Mouse (Mus musculus): ENCODE measurements around the gene Inka2. TPM values are rescaled to one million over a fixed set of nuclear protein-coding genes. Genes with fewer than 3 reads are reported as not detected.

Inka2 gene
- polyA plus RNA-seq, 1 experiment: 15.0 TPM

DNA sequence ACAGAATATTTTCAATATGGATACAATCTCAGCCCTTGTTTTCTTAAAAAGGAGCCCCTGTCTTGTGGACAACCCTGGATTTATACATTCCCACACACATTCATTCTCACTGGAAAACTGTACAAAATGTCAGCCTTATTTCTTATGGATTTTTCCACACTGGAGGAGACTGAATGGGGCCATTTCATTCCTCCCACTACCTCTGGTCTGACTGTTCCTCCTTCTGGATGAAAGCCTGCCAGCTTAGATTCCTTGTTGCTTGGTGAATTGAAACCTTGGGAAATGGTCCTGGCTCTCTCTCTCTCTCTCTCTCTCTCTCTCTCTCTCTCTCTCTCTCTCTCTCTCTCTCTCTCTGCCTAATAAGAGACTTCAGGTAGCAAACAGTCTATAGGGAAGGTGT, 8.4 kb downstream of the Inka2 start:
- DNase-seq: no peak
- no peak overlapping the region for H3K27ac ChIP-seq (ENCODE audit: insufficient read depth, low read length)
- no peak for TF ChIP-seq POLR2A (IDR thresholded peaks at IDR 0.05; ENCODE audit: borderline replicate concordance, insufficient read depth, low read length)
- no peak for TF ChIP-seq CTCF (IDR thresholded peaks at IDR 0.05; ENCODE audit: borderline replicate concordance, insufficient read depth, low read depth, low read length)
- peaks cover 60% of the 10 kb centered on the region for H3K4me1 ChIP-seq (ENCODE audit: control insufficient read depth, insufficient read depth, low read length)
- no peaks in the 10 kb centered on the region for H3K27me3 ChIP-seq (ENCODE audit: control insufficient read depth, insufficient read depth, low read length)
- H3K4me3 ChIP-seq (replicated peaks; ENCODE audit: insufficient read depth, low read depth, low read length): no peak overlapping the region

DNA sequence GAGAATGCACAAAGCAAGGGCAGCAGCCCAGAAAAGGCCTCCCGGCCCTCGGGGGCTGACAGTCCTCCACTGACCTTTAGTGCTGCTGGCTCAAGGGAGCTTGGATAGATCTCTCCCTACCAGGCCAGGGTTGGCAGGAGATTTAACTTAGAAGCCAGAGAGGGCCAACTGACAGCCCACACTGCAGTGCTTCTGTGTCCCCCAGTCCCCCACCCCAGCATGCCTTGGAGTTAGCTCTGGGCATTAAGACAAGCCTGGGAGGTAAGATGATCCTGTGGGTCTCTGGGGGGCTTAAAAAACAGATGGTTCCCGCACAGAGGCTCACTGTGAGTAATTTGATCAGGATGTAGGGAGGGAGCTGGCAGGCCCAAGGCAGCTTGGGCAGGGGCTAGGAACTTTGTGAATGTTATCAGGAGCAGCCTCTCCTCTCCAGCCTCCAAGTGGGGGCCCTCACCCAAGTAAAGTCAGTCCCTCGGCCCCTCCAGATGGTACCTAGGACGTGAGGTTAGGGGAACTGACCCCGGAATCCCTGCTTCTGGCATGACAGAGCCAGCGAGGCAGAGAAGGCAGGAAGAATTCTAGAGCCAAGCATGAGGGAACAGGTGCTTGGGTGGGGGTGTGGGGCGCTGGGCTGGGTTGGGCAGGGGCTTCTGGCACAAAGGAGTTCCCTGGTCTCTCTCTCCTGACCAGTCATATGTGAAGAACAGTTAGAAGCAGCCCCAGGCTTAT, 9.9 kb downstream of the Inka2 start:
- TF ChIP-seq CTCF (IDR thresholded peaks at IDR 0.05; ENCODE audit: borderline replicate concordance, insufficient read depth, low read depth, low read length): no peak
- no peak overlapping the region for H3K4me3 ChIP-seq (replicated peaks; ENCODE audit: insufficient read depth, low read depth, low read length)
- WGBS: 15% methylated on average over 8 of the region's 8 CpGs
- peak overlapping the region; percentile 73; the same call in 1 of the 2 replicates for H3K27ac ChIP-seq (ENCODE audit: insufficient read depth, low read length)
- H3K4me1 ChIP-seq (ENCODE audit: control insufficient read depth, insufficient read depth, low read length): peaks cover 67% of the 10 kb centered on the region
- peak; percentile 44 to 58 for DNase-seq
- H3K27me3 ChIP-seq (ENCODE audit: control insufficient read depth, insufficient read depth, low read length): no peaks in the 10 kb centered on the region

DNA sequence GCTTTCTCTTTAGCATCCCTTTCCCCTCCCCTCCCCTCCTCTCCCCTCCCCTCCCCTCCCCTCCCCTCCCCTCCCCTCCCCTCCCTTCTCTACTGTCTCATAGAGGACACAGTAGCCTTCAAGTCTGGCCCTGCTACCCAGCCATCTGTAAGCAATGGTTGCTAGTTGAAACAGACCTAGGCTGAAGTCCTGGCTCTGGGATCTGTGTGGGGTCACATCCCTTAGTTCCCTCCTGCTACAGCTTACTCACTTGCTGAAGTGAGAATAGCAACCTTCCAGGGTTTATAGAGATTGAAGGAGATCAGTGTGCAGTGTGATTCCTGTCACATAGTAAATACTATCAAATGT, 10.4 kb downstream of the Inka2 start:
- H3K27me3 ChIP-seq (ENCODE audit: control insufficient read depth, insufficient read depth, low read length): no peaks in the 10 kb centered on the region
- H3K4me1 ChIP-seq (ENCODE audit: control insufficient read depth, insufficient read depth, low read length): peaks cover 64% of the 10 kb centered on the region
- TF ChIP-seq POLR2A (IDR thresholded peaks at IDR 0.05; ENCODE audit: borderline replicate concordance, insufficient read depth, low read length) (no peak), CTCF (IDR thresholded peaks at IDR 0.05; ENCODE audit: borderline replicate concordance, insufficient read depth, low read depth, low read length) (no peak)
- DNase-seq: no peak
- no peak overlapping the region for H3K4me3 ChIP-seq (replicated peaks; ENCODE audit: insufficient read depth, low read depth, low read length)
- H3K27ac ChIP-seq (ENCODE audit: insufficient read depth, low read length): no peak overlapping the region

GRCm38 (mm10) chr3:105716353-105717000, 12.1 kb downstream of the Inka2 start:
- H3K4me1 ChIP-seq (ENCODE audit: control insufficient read depth, insufficient read depth, low read length): peaks cover 54% of the 10 kb centered on the region
- no peak overlapping the region for H3K4me3 ChIP-seq (replicated peaks; ENCODE audit: insufficient read depth, low read depth, low read length)
- DNase-seq: peak; percentile 48 to 57
- TF ChIP-seq POLR2A (IDR thresholded peaks at IDR 0.05; ENCODE audit: borderline replicate concordance, insufficient read depth, low read length) (no peak), CTCF (IDR thresholded peaks at IDR 0.05; ENCODE audit: borderline replicate concordance, insufficient read depth, low read depth, low read length) (no peak)
- H3K27ac ChIP-seq (ENCODE audit: insufficient read depth, low read length): no peak overlapping the region
- H3K27me3 ChIP-seq (ENCODE audit: control insufficient read depth, insufficient read depth, low read length): no peaks in the 10 kb centered on the region
- 46% methylated on average over 18 of the region's 18 CpGs for WGBS

- DNase-seq: peak; percentile 65 to 79
- WGBS: 8% methylated on average over 11 of the region's 11 CpGs
- H3K4me3 ChIP-seq (replicated peaks; ENCODE audit: insufficient read depth, low read depth, low read length): no peak overlapping the region
- no peaks in the 10 kb centered on the region for H3K27me3 ChIP-seq (ENCODE audit: control insufficient read depth, insufficient read depth, low read length)
- peaks cover 48% of the 10 kb centered on the region for H3K4me1 ChIP-seq (ENCODE audit: control insufficient read depth, insufficient read depth, low read length)
- TF ChIP-seq CTCF (IDR thresholded peaks at IDR 0.05; ENCODE audit: borderline replicate concordance, insufficient read depth, low read depth, low read length) (no peak), POLR2A (IDR thresholded peaks at IDR 0.05; ENCODE audit: borderline replicate concordance, insufficient read depth, low read length) (no peak)
- H3K27ac ChIP-seq (ENCODE audit: insufficient read depth, low read length): peak overlapping the region; percentile 29
These were observed 13.6 kb downstream of the Inka2 start for GRCm38 (mm10) chr3:105717856-105718555.

- no peak overlapping the region for H3K27ac ChIP-seq (ENCODE audit: insufficient read depth, low read length)
- 42% methylated on average over 4 of the region's 4 CpGs for WGBS
- H3K27me3 ChIP-seq (ENCODE audit: control insufficient read depth, insufficient read depth, low read length): no peaks in the 10 kb centered on the region
- peak in 1 of 2 experiments; percentile 29 for DNase-seq
- TF ChIP-seq CTCF (IDR thresholded peaks at IDR 0.05; ENCODE audit: borderline replicate concordance, insufficient read depth, low read depth, low read length): peak; percentile 38; the same call in 1 of the 2 replicates
- no peak for TF ChIP-seq POLR2A (IDR thresholded peaks at IDR 0.05; ENCODE audit: borderline replicate concordance, insufficient read depth, low read length)
- peaks cover 44% of the 10 kb centered on the region for H3K4me1 ChIP-seq (ENCODE audit: control insufficient read depth, insufficient read depth, low read length)
- H3K4me3 ChIP-seq (replicated peaks; ENCODE audit: insufficient read depth, low read depth, low read length): no peak overlapping the region
These were observed 14.3 kb downstream of the Inka2 start for GRCm38 (mm10) chr3:105718746-105719145.

GRCm38 (mm10) chr3:105719979-105720378, 15.6 kb downstream of the Inka2 start:
- H3K27ac ChIP-seq (ENCODE audit: insufficient read depth, low read length): no peak overlapping the region
- TF ChIP-seq POLR2A (IDR thresholded peaks at IDR 0.05; ENCODE audit: borderline replicate concordance, insufficient read depth, low read length) (no peak), CTCF (IDR thresholded peaks at IDR 0.05; ENCODE audit: borderline replicate concordance, insufficient read depth, low read depth, low read length) (no peak)
- H3K27me3 ChIP-seq (ENCODE audit: control insufficient read depth, insufficient read depth, low read length): no peaks in the 10 kb centered on the region
- peak in 1 of 2 experiments; percentile 30 for DNase-seq
- peaks cover 36% of the 10 kb centered on the region for H3K4me1 ChIP-seq (ENCODE audit: control insufficient read depth, insufficient read depth, low read length)
- H3K4me3 ChIP-seq (replicated peaks; ENCODE audit: insufficient read depth, low read depth, low read length): no peak overlapping the region
- WGBS: 27% methylated on average over 4 of the region's 4 CpGs
